Mouse (Mus musculus) testis, postnatal 14 days (tissue): ENCODE results near the gene Dpp7.
A peak's percentile ranks its signal among the peaks of the same experiment; 100 is the strongest.

ENCODE experiments used
- DNase-seq: peaks from one replicate; pipeline ENCODE4 v3.0.0; 2021; ENCODE audit warnings: low spot score

The Dpp7 gene

DNA sequence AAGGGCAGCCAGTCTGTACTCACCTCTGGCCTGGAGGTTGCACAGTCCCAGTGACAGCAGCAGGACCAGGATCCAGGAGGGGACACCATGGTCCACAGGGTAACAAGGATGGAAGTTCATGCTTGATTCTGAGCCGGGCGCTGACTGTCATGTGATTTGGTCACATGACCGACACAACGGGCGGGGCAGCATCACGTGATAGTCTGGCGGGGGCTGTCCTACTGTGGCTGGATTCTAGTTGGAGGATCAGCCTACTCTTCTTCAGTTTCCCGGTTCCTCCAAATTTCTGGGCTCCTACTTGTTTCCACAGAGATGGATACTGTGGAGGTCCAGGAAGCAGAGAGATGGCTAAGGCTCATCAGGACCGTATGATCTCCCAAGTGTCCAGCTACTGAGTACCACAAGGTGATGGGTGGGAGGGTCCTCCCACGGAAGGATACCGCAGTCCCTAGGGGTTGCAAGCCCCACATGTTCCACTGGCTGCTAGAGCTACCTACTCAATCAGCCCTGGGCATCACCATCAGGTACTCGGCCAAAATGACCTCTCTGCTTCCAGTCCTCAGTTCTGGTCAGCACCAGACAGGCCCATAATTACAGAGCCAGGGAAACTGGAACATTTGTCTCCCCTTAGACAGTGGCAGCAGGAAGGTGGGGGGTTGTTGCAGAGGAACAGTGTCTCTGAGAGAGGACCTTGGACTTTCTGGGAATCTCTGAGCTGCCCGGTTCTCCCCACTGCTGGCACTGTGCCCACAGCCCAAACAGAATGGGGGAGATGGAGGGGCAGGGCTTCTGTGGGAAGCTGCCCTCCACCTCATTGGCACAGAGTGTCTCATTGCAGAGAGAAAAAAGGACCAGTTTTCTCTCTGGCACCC is at the start of gene Dpp7:
TSS of gene Dpp7 (minus strand) at position 152 of the 872 bp plus-strand sequence.
- peak; percentile 75 for DNase-seq

DNA sequence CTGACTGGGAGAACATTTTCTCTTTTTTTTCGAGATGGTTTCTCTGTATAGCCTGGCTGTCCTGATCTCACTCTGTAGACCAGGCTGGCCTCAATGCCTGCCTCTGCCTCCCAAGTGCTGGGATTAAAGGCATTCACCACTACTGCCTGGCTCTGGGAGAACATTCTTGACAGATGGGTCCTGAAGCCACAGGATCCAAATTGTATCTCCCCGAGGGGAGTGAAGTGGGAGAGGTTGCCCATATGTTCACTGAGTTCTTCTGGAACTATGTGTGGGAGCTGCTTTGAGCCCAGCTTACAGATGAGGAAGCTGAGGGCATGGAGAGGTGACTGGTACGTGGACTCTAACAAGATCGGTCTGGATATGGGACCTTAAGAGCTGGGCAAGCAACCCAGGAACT is 47.8 kb upstream of the Dpp7 start:
- no peak for DNase-seq

DNA sequence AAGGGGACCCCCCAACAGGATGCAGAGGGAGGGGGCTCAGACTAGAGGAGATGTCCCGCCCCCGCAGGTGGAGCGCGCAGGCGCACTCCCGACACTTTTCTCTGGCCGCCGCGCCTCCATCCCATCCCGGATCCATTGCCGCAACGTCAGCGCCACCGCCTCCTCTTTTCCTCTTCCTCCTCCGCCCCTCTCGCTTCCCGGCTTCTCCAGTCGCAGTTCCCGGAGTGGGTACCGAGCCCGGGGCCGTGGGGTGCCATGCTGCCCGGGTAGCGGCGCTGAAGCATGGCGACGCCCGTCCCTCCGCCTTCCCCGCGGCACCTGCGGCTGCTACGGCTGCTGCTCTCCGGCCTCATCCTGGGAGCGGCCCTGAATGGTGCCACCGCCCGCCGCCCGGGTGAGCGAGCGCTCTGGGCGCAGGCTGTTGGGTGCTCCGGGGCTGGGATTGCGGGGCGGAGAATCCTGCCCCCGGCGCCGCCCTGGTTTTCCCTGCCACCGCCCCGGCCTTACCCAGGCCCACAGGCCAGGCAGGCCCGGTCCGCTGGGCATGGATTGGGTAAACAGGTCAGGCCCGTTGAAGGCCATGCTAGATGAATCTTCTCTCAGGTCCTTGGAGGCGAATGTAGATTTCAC is 46.9 kb upstream of the Dpp7 start:
- DNase-seq = peak; percentile 56

DNA sequence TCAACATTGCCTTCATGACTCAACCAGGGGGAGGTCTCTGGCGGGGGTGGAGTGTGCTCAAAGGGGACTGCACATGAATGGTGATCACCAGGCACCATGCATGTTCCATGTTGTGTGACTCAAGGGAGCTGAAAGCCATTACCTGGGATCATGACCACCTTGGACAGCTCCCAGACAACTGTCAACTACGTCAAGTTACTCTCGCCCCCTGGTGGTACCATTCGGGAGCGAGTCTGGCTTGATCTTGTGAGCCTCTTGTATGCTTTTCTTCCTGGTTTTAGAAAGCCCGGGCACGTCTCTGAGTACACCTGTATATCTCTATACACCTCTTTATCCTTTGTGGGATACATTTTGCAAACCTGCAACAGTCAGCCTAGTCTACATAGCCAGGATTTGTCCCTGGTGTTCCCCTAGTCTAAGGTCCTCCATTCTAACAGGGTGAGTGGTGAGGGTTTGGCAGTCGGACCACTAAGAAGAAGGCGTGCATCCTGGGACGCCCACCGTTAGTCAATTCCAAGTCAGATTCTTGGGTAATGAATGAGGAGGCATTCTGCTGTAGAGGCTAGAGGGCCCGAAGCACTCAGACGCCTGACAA is 46.3 kb upstream of the Dpp7 start:
- peak; percentile 72 for DNase-seq

DNA sequence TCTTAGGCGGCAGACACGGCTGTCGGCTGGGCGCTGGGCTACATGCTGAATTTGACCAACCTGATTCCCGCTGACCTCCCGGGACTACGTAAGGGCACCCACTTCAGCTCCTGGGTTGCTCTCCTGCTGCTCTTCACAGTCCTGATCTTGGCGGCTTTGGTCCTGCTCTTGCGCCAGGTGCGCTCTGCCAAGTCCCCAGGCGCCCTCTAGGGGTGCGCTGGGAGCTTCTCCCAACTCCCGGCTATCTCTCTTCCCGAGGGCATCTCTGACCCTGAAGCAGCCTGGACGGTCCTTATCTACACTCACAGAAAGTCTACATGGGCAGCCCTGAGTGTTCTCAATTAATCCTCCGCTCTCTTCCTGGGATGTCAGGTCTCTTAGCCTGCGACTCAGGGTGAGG is 44.6 kb upstream of the Dpp7 start:
- peak; percentile 72 for DNase-seq

DNA sequence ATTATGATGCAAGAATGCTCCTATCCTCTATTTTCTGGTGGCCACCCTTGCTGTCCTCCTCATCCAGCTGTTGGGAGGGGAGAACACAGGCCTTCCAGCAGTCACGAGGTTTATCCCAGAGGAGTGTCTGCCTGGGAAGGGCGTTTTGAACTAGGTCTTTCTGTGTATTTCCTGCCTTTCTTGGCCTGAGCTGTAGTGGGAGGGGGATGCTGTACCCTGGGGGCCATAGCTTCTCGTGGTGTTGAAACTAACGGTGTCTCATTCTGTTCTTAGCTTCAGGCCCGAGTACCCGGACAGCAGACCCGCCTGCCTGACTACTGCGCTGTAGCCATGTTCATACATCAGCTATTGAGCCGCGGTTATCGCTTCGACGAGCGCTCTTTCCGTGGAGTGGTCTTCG is 44.1 kb upstream of the Dpp7 start:
- no peak for DNase-seq

DNA sequence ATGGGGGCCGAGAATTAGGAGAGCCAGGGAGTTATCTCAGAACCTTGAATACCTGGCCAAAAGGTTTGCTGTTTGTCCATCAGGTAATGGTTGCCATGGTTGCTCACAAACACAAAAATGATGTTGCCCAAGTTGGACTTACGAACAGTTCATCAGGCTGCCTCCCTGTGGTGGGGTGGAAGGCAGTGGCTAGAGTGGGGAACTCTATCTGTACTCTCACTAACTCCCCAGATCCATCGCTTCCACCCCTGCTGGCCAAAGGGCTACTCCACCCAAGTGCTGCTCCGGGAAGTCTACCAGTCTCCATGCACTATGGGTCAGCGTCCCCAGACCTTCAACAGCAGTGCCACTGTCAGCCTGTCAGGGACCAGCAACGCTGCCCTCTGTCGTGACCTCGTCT is 42.9 kb upstream of the Dpp7 start, which contains the start of gene Npdc1:
TSS of gene Npdc1 (plus strand) at position 301 of the 400 bp plus-strand sequence.
- no peak for DNase-seq

DNA sequence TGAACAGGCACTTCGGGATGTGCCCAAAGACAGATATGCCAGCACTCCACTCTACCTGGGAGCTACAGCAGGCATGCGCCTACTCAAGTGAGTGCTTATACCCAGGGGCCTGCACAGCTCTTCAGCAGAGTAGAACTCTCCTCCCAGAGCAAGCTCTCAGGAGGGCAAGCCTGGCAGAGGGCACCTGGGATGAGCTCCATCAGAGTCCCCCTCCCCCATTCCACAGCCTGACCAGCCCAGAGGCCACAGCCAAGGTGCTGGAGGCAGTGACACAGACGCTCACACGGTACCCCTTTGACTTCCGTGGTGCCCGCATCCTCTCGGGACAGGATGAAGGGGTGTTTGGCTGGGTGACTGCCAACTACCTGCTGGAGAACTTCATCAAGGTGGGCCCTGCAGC is 41.9 kb upstream of the Dpp7 start:
- DNase-seq = no peak

DNA sequence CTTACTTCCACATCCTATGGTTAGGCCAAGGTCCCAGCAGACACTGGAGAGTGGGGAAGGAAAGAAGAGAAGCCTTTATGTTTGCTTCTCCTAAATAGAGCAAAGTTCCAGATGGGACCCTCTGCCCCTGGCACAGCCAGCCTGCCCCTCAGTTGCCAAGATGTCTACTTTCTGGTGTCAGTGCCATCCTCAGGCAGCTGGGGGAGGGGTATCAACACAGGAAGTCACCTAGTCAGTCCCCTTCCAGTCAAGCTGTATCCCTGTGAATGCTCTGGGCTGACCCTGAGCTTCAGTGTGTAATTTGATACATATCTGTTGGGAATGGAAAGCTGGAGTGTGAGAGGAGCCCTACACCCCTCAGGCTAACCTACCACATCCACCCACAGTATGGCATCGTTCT is 40.9 kb upstream of the Dpp7 start:
- no peak for DNase-seq

DNA sequence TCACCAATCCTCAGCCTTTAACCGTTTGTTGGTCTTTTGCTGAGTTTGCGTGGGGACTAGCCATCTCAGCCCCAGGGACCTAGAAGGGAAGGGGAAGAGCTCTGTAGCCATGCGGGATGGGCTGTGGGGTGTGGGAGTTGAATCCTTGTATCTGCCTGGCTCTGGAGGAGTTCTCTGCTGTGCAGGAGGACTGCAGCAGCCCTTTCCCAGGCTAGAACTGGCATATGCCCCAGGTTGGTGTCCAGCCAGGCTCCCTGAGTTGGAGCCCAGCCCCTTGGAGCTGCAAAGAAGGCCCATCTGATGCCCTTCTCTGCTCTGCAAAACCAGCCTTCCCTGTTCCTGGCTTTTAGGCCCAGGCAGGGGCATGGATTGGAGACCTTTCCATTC is 40.4 kb upstream of the Dpp7 start:
- DNase-seq = peak; percentile 56

DNA sequence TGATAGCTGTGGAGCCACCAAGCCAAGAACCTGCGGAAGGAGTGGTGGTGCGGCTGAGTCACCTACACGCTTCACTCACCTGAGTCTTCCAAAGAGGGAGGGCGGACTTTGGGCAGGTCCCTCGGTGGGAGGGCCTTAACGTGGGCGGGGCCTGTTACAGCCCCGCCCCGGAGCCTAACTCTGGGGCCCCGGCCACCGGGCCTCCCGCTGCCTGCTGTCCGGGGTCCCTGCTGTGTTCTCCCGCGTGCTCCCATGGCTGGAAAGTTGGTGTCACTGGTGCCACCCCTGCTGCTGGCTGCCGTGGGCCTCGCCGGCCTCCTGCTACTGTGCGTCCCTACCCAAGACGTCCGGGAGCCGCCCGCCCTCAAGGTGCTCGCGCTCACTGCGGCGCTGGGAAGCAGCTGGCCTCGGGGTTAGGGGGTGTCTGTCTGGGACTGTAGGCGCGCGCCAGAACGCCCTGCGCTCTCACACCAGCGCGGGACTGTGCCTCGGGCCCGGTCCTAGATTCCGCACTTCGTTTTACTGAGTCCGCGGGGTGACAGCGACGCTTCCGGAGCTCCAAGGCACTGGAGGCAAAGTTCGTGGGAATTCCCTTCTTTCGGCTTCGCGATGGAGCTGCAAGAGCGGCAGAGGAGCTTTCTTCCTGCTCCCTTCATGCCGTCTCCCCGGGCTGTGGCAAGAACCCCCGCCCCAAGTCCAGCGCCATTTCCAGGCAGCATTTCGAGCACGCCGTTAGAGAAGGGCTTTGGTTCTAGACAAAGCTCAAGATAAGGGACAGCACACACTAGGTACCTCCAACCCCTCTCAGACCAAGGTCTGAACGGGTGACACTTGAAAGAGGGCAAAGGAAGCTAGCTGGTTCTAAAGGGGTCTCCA is 39.8 kb upstream of the Dpp7 start, which contains the start of gene Entpd2:
TSS of gene Entpd2 (plus strand) at position 154 of the 876 bp plus-strand sequence.
- peak; percentile 36 for DNase-seq

DNA sequence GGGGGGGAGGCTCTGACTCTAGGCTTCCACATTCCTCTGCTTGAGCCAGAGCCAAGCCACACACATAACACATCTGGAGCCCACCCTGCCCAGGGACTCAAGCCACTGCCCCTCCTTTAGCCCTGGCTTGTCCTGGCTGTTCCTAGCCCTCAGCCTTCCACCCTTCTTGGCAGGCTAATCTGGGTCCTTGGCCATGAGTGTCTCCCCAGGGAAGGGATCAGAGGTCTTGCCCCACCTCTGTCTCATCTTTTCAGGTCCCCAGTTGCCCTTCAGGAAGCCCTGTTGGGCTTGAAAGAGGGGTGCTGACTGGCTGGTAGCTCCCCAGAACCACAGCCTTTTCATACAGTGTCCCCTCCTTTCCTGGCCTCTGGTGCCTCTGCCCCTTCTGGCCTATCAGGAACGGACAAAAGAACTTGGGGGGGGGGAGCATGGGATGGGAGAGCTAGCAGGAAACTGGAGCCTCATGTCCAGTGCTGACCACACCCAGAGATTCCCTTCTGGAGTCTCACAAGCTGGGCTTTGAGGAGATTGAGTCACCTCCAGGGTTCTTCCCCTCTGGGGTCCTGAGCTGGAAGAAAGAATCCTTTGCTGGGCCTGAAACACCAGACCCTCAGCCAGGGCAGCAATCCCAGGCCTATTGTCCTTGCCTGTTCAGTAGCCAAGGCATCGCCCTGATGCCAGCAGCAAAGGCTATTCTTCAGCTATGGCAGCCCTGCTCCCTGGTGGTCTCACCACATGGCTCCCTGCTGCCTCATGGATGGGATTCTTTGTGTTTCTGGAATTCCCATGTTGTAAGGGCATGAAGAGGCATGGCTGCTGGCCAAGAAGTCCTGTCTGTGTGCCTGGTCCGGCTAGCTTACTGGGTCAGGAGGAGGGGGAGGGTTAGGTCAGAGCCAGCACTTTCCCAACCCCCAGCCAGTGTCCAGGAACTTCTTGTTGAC is 38.4 kb upstream of the Dpp7 start:
- peak; percentile 52 for DNase-seq

DNA sequence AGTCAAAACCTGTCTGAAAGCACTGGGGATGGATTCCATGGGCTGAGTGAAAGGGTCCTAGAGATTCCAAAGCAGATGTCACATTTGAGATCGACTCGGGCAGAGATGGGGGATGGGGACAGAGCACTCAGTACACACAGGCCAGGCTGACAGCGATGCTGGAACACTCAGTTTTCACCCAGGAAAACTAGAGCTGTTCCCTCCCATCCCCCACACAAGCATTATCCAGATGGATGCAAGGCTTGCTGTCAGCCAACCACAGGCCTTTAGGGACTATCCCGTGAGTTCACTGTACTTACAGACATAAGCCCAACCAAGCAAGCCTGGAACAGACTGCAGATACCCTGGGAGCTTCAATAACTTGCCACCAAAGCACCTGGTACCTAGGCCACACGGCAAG is 35.1 kb upstream of the Dpp7 start:
- peak; percentile 15 for DNase-seq

DNA sequence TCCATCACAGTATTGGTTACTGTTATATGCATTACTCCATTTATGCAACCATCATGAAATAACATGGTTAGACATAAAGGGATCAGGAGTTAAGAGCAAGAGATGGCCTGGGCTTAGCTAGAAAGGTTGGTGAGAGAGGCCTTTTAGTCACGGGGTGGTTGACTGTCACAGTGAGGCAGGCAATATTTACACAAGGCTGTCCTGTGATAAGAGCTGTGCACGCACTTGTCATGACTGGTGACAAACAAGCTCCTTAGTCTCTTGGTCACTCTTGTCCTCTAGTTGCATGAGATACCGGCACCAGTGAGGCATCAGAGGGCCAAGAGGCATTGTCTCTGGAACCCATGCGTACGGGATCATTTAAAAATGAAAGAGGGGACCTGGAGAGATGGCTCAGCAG is 28.3 kb upstream of the Dpp7 start:
- DNase-seq = no peak

DNA sequence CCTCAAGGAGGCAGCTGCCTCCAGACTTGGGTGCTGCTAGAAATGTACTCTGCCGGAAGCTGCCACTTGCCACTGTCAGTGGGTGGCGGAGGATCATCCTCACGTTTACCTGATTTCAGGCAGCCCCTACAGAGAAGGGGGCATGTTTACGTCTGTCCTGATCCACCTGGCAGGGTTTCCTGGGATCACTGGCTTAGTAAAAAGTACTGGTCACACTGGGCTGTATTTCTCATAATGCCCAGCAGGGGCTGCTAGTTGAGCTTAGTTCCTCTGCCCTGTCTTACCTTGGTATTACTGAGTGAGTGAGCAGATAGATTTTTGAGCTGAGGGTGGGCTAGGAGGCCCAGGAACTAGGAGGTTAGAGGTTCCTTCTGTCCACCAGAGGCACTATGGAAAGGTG is 20.4 kb upstream of the Dpp7 start:
- DNase-seq = no peak

DNA sequence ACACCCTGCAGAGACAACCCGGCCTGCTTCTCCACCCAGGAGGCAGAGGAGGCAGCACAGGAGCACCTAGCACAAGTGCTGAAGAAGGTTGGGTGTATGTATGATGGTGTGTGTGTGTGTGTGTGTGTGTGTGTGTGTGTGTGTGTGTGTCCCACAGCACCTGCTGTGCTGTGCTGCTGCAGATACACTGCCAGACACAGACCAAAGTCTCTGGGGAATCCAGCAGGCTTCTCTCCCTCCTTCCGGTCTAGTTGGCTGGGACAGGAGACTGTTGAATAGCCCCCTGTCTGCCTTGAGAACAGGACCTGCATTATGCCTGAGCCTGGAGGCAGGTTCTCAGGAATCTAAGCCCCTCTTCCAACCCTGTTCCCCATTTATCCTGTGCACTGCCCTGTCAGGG is 17.3 kb upstream of the Dpp7 start:
- no peak for DNase-seq

DNA sequence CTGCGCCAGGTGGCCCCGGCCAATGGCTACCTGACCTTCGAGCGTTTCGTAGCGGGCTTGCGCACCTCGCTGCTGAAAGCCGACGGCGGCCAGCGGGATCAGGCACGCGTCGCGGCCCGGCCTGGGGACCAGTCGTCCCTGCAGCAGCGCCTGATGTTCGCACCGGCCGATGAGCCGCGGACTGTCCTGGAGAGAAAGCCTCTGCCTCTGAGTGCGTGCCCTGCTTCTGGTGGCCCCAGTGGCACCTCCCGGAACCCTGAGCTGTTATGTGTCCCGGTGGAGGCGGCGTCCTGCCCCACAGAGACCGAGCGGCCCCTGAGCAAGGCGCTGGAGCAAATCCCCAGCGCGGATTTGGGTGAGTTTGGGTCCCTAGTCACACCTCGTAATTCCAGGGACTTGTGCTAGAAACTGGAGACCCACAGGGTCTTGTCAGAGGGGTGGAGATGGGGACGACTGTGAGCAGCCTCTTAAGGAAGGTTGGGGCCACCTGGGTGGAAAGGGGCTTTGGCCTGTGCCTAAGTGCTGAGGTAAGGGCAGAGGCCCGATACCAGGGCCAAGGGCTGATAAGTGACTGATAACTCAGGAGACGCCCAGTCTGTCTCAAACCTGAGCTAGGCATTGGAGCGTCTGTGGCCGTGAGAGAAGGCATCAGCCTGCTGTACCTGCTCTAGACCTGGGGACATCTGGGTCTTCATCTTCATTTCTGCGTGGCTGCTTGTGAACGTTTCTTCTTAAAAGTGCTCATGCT is 16.7 kb upstream of the Dpp7 start:
- DNase-seq = no peak

DNA sequence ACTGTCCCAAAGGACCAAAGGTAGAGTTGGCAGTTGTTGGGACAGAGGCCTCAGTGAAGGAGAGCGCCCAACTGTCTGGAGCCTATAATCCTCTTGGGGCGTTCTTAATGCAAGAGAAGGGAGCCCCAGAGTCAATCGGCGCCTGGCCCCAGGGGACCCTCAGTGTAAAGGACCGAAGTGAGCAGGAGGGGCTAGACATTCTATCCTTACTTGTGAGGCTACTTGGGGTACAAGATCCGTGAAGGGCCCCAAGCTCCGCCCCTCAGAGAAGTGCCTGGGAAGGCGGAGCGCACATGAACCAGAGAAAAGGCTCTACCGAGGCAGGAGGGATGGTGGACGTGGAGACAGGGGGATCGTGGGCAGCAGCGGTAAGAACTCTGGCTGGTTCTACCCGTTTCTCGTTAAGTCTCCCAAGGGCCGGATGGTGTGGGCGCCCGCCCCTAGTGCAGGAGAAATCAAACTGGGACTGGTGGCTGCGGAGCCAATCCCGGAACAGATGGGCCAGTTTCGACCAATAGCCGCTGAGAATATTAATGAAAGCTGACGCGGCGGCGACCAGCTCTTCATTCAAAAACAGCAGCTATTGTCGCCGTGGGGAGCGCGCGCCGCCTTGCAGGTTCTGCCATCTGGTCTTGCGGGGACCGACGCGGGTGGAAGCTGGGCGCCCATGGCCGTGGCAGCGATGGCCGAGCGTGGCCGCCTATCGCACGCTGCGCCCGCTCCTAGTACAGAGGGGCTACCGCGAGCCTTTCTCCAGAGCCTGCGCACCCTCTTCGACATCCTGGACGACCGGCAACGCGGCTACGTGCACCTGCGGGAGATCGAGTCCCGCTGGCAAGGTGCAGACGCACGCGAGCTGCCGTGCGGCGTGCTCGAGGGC is 15.8 kb upstream of the Dpp7 start, which contains the start of gene Sapcd2:
TSS of gene Sapcd2 (plus strand) at position 558 of the 880 bp plus-strand sequence.
- peak; percentile 84 for DNase-seq

DNA sequence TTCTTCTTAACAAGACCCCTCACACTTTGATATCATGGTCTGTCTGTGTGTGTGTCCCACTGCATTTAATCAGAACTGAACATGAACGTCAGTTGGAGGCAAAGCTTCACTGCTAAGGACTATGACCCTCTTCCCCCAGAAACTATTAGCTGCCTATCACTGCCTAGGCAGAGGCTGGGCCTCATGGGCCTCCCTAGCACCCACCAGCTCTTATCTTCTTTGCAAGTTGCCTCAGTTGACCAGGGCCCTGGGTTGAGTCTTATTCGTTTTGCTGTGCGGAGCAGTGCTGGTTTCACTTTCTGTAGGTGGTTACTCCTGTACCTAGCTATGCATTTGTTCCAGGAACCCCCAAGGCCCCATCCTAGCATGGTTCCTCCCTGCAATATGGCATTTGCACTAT is 13.8 kb upstream of the Dpp7 start:
- DNase-seq = no peak
